Mouse (Mus musculus) cortical plate, adult 2 months (tissue): ENCODE measurements at regions not wholly inside any gene's neighbourhood (a gene's known extent, or its start where the extent isn't known, plus 50 kb on each side); places are given as distances from the start of the nearest gene placed in this dataset.

Experiments
- CTCF ChIP-seq: fragments of 200-500 bp; IDR thresholded peaks from 2 replicates; pipeline ENCODE4 v1.5.1; 2011; ENCODE audit warnings: mild to moderate bottlenecking, control low read depth, low read length; ENCODE audit not compliant: insufficient read depth; ENCODE audit errors: extremely low read depth
- POLR2A ChIP-seq: fragments of 200-500 bp; IDR thresholded peaks from 2 replicates; pipeline ENCODE4 v1.6.1; 2011; ENCODE audit warnings: mild to moderate bottlenecking, low read length, control low read depth; ENCODE audit not compliant: insufficient read depth; ENCODE audit errors: extremely low read depth

GRCm38 (mm10) chr14:86421881-86422280, 719.2 kb downstream of the Diaph3 start:
- TF ChIP-seq CTCF (no peak), POLR2A (no peak)
